Mouse (Mus musculus) hindbrain, embryonic 13.5 days (tissue): ENCODE data around the gene Apip. TPM values are rescaled to one million over a fixed set of nuclear protein-coding genes. Genes with fewer than 3 reads are reported as not detected.

Experiments
- ATAC-seq: fragments of 200-750 bp; cut with Nextera tagmentation; 2 replicates; pipeline ENCODE4 v1.8.0; 2017; ENCODE audit warnings: moderate TSS enrichment; ENCODE audit not compliant: low FRiP score
- H3K27ac ChIP-seq: fragments of 300-500 bp; sonication (generic); 2 replicates; pipeline ENCODE4 v1.5.1; 2015; ENCODE audit warnings: inconsistent platforms, mild to moderate bottlenecking, moderate library complexity
- H3K27me3 ChIP-seq: fragments of 300-500 bp; sonication (generic); 2 replicates; pipeline ENCODE4 v1.6.1; 2015; ENCODE audit warnings: mild to moderate bottlenecking, inconsistent platforms
- H3K36me3 ChIP-seq: fragments of 300-500 bp; sonication (generic); 2 replicates; pipeline ENCODE4 v1.6.1; 2015; ENCODE audit warnings: mild to moderate bottlenecking, inconsistent platforms
- H3K4me1 ChIP-seq: fragments of 300-500 bp; sonication (generic); replicated peaks from 2 replicates; pipeline ENCODE4 v1.6.1; 2015; ENCODE audit warnings: inconsistent platforms
- H3K4me2 ChIP-seq: fragments of 300-500 bp; sonication (generic); 2 replicates; pipeline ENCODE4 v1.6.1; 2015; ENCODE audit warnings: inconsistent platforms, mild to moderate bottlenecking, moderate library complexity
- H3K4me3 ChIP-seq: fragments of 300-500 bp; sonication (generic); 2 replicates; pipeline ENCODE4 v1.5.1; 2015; ENCODE audit warnings: mild to moderate bottlenecking, inconsistent platforms
- H3K9ac ChIP-seq: fragments of 300-500 bp; sonication (generic); 2 replicates; pipeline ENCODE4 v1.6.1; 2015; ENCODE audit warnings: mild to moderate bottlenecking, inconsistent platforms
- H3K9me3 ChIP-seq: fragments of 300-500 bp; sonication (generic); 2 replicates; pipeline ENCODE4 v1.6.1; 2016; ENCODE audit warnings: inconsistent platforms
- WGBS: fragments of 180-500 bp; shearing (Covaris S2); methylation state at CpG from one replicate; pipeline ENCODE4 v1.1.7; 2015; 5-methylcytosine and 5-hydroxymethylcytosine counted together
- polyA plus RNA-seq: library from polyadenylated mRNA; unstranded; fragments of >200 nt; fragmentation: Nextera tagmentation; extraction: Ambion mirVana; gene quantifications from 2 replicates; pipeline ENCODE4 v1.2.1, GENCODE M21; 2015

Gene Apip
- polyA plus RNA-seq, 1 experiment from 2014 or later: 54.6 TPM

GRCm38 (mm10) chr2:103117212-103117611 is 43.7 kb downstream of the Apip start:
- no peak for ATAC-seq

GRCm38 (mm10) chr2:103118324-103119196 is 45.1 kb downstream of the Apip start:
- H3K9ac ChIP-seq: no peak overlapping the region
- H3K4me3 ChIP-seq: no peak overlapping the region
- 56% methylated on average over 6 of the region's 6 CpGs for WGBS
- peak overlapping the region; percentile 58; the same call in 1 of the 2 replicates for H3K27ac ChIP-seq
- ATAC-seq: no peak
- H3K36me3 ChIP-seq: no peaks in the 10 kb centered on the region
- H3K4me1 ChIP-seq: peaks cover 5% of the 10 kb centered on the region; the same call in 1 of the 2 replicates
- no peak overlapping the region for H3K4me2 ChIP-seq
- H3K27me3 ChIP-seq: no peaks in the 10 kb centered on the region
- H3K9me3 ChIP-seq: no peaks in the 10 kb centered on the region

More at GRCm38 (mm10) chr2:103117212-103117611, 43.7 kb downstream of the Apip start:
- Histone ChIP-seq H3K27me3 (no peaks in the 10 kb centered on the region), H3K4me3 (no peak overlapping the region), H3K9ac (no peak overlapping the region), H3K36me3 (no peaks in the 10 kb centered on the region), H3K9me3 (no peaks in the 10 kb centered on the region), H3K4me1 (peaks cover 5% of the 10 kb centered on the region; the same call in 1 of the 2 replicates), H3K27ac (no peak overlapping the region), H3K4me2 (no peak overlapping the region)
- 82% methylated on average over 5 of the region's 5 CpGs for WGBS

GRCm38 (mm10) chr2:103119197-103119854 is 45.9 kb downstream of the Apip start:
- Histone ChIP-seq H3K4me3 (no peak overlapping the region), H3K4me1 (peaks cover 5% of the 10 kb centered on the region; the same call in 1 of the 2 replicates), H3K27ac (no peak overlapping the region), H3K9me3 (no peaks in the 10 kb centered on the region), H3K9ac (no peak overlapping the region), H3K27me3 (no peaks in the 10 kb centered on the region), H3K4me2 (no peak overlapping the region), H3K36me3 (no peaks in the 10 kb centered on the region)
- WGBS: 82% methylated on average over 7 of the region's 7 CpGs
- no peak for ATAC-seq

GRCm38 (mm10) chr2:103129676-103130075 is 56.2 kb downstream of the Apip start:
- Histone ChIP-seq H3K27ac (no peak overlapping the region), H3K9me3 (no peaks in the 10 kb centered on the region), H3K27me3 (no peaks in the 10 kb centered on the region), H3K4me2 (no peak overlapping the region), H3K36me3 (no peaks in the 10 kb centered on the region), H3K4me1 (0 out of 2 replicates have a peak, but pooled peaks cover 3% of the 10 kb centered on the region), H3K9ac (no peak overlapping the region), H3K4me3 (no peak overlapping the region)
- WGBS: 86% methylated on average over 2 of the region's 2 CpGs
- no peak for ATAC-seq

- Histone ChIP-seq H3K27me3 (no peaks in the 10 kb centered on the region), H3K9me3 (no peaks in the 10 kb centered on the region), H3K36me3 (no peaks in the 10 kb centered on the region), H3K9ac (no peak overlapping the region), H3K4me2 (no peak overlapping the region), H3K4me3 (no peak overlapping the region), H3K27ac (no peak overlapping the region), H3K4me1 (0 out of 2 replicates have a peak, but pooled peaks cover 3% of the 10 kb centered on the region)
- no peak for ATAC-seq
- 28% methylated on average over 4 of the region's 4 CpGs for WGBS
Observed at GRCm38 (mm10) chr2:103131145-103131544, 57.7 kb downstream of the Apip start.

GRCm38 (mm10) chr2:103138529-103139265 is 65.2 kb downstream of the Apip start:
- no peaks in the 10 kb centered on the region for H3K9me3 ChIP-seq
- H3K27ac ChIP-seq: no peak overlapping the region
- no peaks in the 10 kb centered on the region for H3K36me3 ChIP-seq
- H3K4me3 ChIP-seq: no peak overlapping the region
- H3K9ac ChIP-seq: no peak overlapping the region
- no peaks in the 10 kb centered on the region for H3K27me3 ChIP-seq
- no peak overlapping the region for H3K4me2 ChIP-seq
- ATAC-seq: no peak
- no peaks in the 10 kb centered on the region for H3K4me1 ChIP-seq
- WGBS: 77% methylated on average over 8 of the region's 8 CpGs

Other genes with a start within 250 kb of the Apip start
- 2.7 and 3.0 TPM in 2 replicates for gene Cd44, start 172.0 kb upstream of the Apip start, polyA plus RNA-seq
- gene Pdhx, start 162 bp upstream of the Apip start, polyA plus RNA-seq: 61.3 and 62.5 TPM in 2 replicates
- gene Ehf, start 229.6 kb downstream of the Apip start, polyA plus RNA-seq: 0.09 and 0.13 TPM in 2 replicates